Mouse (Mus musculus): ENCODE results near the gene Stpg3. TPM values are rescaled to one million over a fixed set of nuclear protein-coding genes. Genes with fewer than 3 reads are reported as not detected.
"Not testable (repeated sequence)": the region's sequence is repeated elsewhere in the genome, so short reads cannot be mapped to it uniquely, and the experiment has no call there.

Gene Stpg3
- 0.18 TPM in 1 of 2 replicates, not detected in the other for polyA plus RNA-seq (2015; fragmentation: Nextera tagmentation; extraction: Ambion mirVana)

GRCm38 (mm10) chr2:25214444-25214843, at the start of gene Stpg3:
Gene Stpg3, minus strand, starts transcription at chr2:25214637.
- no peak within 1 kb of the TSS for H3K4me2 ChIP-seq
- H3K4me3 ChIP-seq (replicated peaks) = no peak within 1 kb of the TSS
- H3K9me3 ChIP-seq = no peaks in the 10 kb centered on the region
- ATAC-seq (ENCODE audit: insufficient read depth, low FRiP score, low read depth) = no peak
- H3K27me3 ChIP-seq (replicated peaks) = no peaks in the 10 kb centered on the region
- WGBS = 60% methylated on average over 3 of the region's 3 CpGs
- H3K9ac ChIP-seq = no peak within 1 kb of the TSS
- H3K36me3 ChIP-seq = no peaks in the 10 kb centered on the region
- peaks cover 10% of the 10 kb centered on the region for H3K4me1 ChIP-seq
- H3K27ac ChIP-seq = no peak within 1 kb of the TSS

GRCm38 (mm10) chr2:25263623-25264285, 49.3 kb upstream of the Stpg3 start:
- no peaks in the 10 kb centered on the region for H3K9me3 ChIP-seq
- ATAC-seq (ENCODE audit: insufficient read depth, low FRiP score, low read depth) = no peak

GRCm38 (mm10) chr2:25262795-25263622, 48.6 kb upstream of the Stpg3 start:
- Histone ChIP-seq H3K9me3 (no peaks in the 10 kb centered on the region), H3K4me1 (peaks cover 41% of the 10 kb centered on the region), H3K9ac (peak overlapping the region; percentile 27; the same call in 1 of the 2 replicates), H3K4me2 (peak overlapping the region; percentile 84), H3K4me3 (replicated peaks) (peak overlapping the region; percentile 74), H3K36me3 (no peaks in the 10 kb centered on the region), H3K27me3 (replicated peaks) (peaks cover 5% of the 10 kb centered on the region; the same call in 1 of the 2 replicates), H3K27ac (peak overlapping the region; percentile 48)
- ATAC-seq (ENCODE audit: insufficient read depth, low FRiP score, low read depth) = peak; percentile 2; the same call in 1 of the 2 replicates
- under 1% methylated on average over 82 of the region's 82 CpGs for WGBS

More at GRCm38 (mm10) chr2:25263623-25264285, 49.3 kb upstream of the Stpg3 start:
- H3K27me3 ChIP-seq (replicated peaks) = peaks cover 5% of the 10 kb centered on the region; the same call in 1 of the 2 replicates
- peak overlapping the region; percentile 74 for H3K4me3 ChIP-seq (replicated peaks)
- no peak overlapping the region for H3K27ac ChIP-seq
- 24% methylated on average over 12 of the region's 12 CpGs for WGBS
- peak overlapping the region; percentile 27; the same call in 1 of the 2 replicates for H3K9ac ChIP-seq
- peak overlapping the region; percentile 84 for H3K4me2 ChIP-seq
- H3K4me1 ChIP-seq = peaks cover 41% of the 10 kb centered on the region
- H3K36me3 ChIP-seq = no peaks in the 10 kb centered on the region

GRCm38 (mm10) chr2:25262291-25262767, 47.9 kb upstream of the Stpg3 start, which contains the start of gene Tprn:
Gene Tprn, plus strand, starts transcription at chr2:25262618.
- peak within 1 kb of the TSS; percentile 84 for H3K4me2 ChIP-seq
- H3K36me3 ChIP-seq = no peaks in the 10 kb centered on the region
- no peaks in the 10 kb centered on the region for H3K9me3 ChIP-seq
- H3K4me1 ChIP-seq = peaks cover 37% of the 10 kb centered on the region
- WGBS = under 1% methylated on average over 39 of the region's 39 CpGs
- H3K27ac ChIP-seq = peak within 1 kb of the TSS; percentile 77
- peak; percentile 98 for ATAC-seq (ENCODE audit: insufficient read depth, low FRiP score, low read depth)
- peak within 1 kb of the TSS; percentile 27; the same call in 1 of the 2 replicates for H3K9ac ChIP-seq
- peaks cover 5% of the 10 kb centered on the region; the same call in 1 of the 2 replicates for H3K27me3 ChIP-seq (replicated peaks)
- H3K4me3 ChIP-seq (replicated peaks) = peak within 1 kb of the TSS; percentile 74

- 51% methylated on average over 12 of the region's 12 CpGs for WGBS
- no peak overlapping the region for H3K9ac ChIP-seq
- no peak for ATAC-seq (ENCODE audit: insufficient read depth, low FRiP score, low read depth)
Measured at GRCm38 (mm10) chr2:25261870-25262269, 47.4 kb upstream of the Stpg3 start.

GRCm38 (mm10) chr2:25258887-25259286, 44.5 kb upstream of the Stpg3 start:
- H3K4me2 ChIP-seq = no peak overlapping the region
- H3K9ac ChIP-seq = no peak overlapping the region
- H3K9me3 ChIP-seq = no peaks in the 10 kb centered on the region
- peaks cover 4% of the 10 kb centered on the region; the same call in 1 of the 2 replicates for H3K27me3 ChIP-seq (replicated peaks)
- no peaks in the 10 kb centered on the region for H3K36me3 ChIP-seq
- no peak overlapping the region for H3K27ac ChIP-seq
- H3K4me1 ChIP-seq = peaks cover 22% of the 10 kb centered on the region
- no peak for ATAC-seq (ENCODE audit: insufficient read depth, low FRiP score, low read depth)
- 50% methylated on average over 2 of the region's 2 CpGs for WGBS
- no peak overlapping the region for H3K4me3 ChIP-seq (replicated peaks)

More at GRCm38 (mm10) chr2:25261870-25262269, 47.4 kb upstream of the Stpg3 start:
- Histone ChIP-seq H3K4me1 (peaks cover 33% of the 10 kb centered on the region), H3K27ac (peak overlapping the region; percentile 77), H3K36me3 (no peaks in the 10 kb centered on the region), H3K4me2 (peak overlapping the region; percentile 84), H3K27me3 (replicated peaks) (peaks cover 5% of the 10 kb centered on the region; the same call in 1 of the 2 replicates), H3K4me3 (replicated peaks) (peak overlapping the region; percentile 74), H3K9me3 (no peaks in the 10 kb centered on the region)

GRCm38 (mm10) chr2:25257250-25257649, 42.8 kb upstream of the Stpg3 start:
- WGBS = 86% methylated on average over 5 of the region's 5 CpGs
- H3K4me3 ChIP-seq (replicated peaks) = not testable (repeated sequence)

GRCm38 (mm10) chr2:25256443-25257109, 42.1 kb upstream of the Stpg3 start:
- WGBS = 57% methylated on average over 12 of the region's 12 CpGs
- not testable (repeated sequence) for ATAC-seq (ENCODE audit: insufficient read depth, low FRiP score, low read depth); H3K36me3 ChIP-seq; H3K27me3 ChIP-seq (replicated peaks); H3K9me3 ChIP-seq; H3K27ac ChIP-seq
- Histone ChIP-seq H3K4me2 (peak overlapping the region; percentile 96), H3K4me1 (peaks cover 14% of the 10 kb centered on the region), H3K9ac (0 out of 2 replicates have a peak overlapping the region, but pooled peaks have one; percentile 86), H3K4me3 (replicated peaks) (peak overlapping the region; percentile 92)

More at GRCm38 (mm10) chr2:25257250-25257649, 42.8 kb upstream of the Stpg3 start:
- H3K36me3 ChIP-seq; H3K27me3 ChIP-seq (replicated peaks); H3K4me2 ChIP-seq; H3K9me3 ChIP-seq; H3K27ac ChIP-seq; ATAC-seq (ENCODE audit: insufficient read depth, low FRiP score, low read depth); H3K9ac ChIP-seq: not testable (repeated sequence)
- peaks cover 14% of the 10 kb centered on the region for H3K4me1 ChIP-seq

- Histone ChIP-seq H3K27me3 (replicated peaks) (no peaks in the 10 kb centered on the region), H3K9ac (peak within 1 kb of the TSS; percentile 86), H3K4me1 (peaks cover 14% of the 10 kb centered on the region), H3K36me3 (peaks cover 15% of the 10 kb centered on the region; the same call in 1 of the 2 replicates), H3K9me3 (no peaks in the 10 kb centered on the region), H3K4me2 (peak within 1 kb of the TSS; percentile 96), H3K27ac (peak within 1 kb of the TSS; percentile 75), H3K4me3 (replicated peaks) (peak within 1 kb of the TSS; percentile 92)
- peak; percentile 86 for ATAC-seq (ENCODE audit: insufficient read depth, low FRiP score, low read depth)
- 0% methylated on average over 39 of the region's 39 CpGs for WGBS
Measured at GRCm38 (mm10) chr2:25255284-25255779, 40.9 kb upstream of the Stpg3 start, which contains the start of gene Tmem203. Gene Tmem203, plus strand, starts transcription at chr2:25255439.

GRCm38 (mm10) chr2:25252331-25252730, 37.9 kb upstream of the Stpg3 start:
- Histone ChIP-seq H3K27me3 (replicated peaks) (no peaks in the 10 kb centered on the region), H3K9ac (no peak overlapping the region), H3K36me3 (peaks cover 38% of the 10 kb centered on the region; the same call in 1 of the 2 replicates), H3K4me1 (peaks cover 14% of the 10 kb centered on the region), H3K27ac (no peak overlapping the region), H3K4me2 (no peak overlapping the region), H3K9me3 (no peaks in the 10 kb centered on the region), H3K4me3 (replicated peaks) (no peak overlapping the region)
- 66% methylated on average over 1 of the region's 1 CpGs for WGBS
- no peak for ATAC-seq (ENCODE audit: insufficient read depth, low FRiP score, low read depth)
